ENCODE assay signal across 12 mouse cellular contexts in genomic region chr14:54180754-54181153, GRCm38 (mm10).
A peak's percentile ranks its signal among the peaks of the same experiment; 100 is the strongest.
DNase-seq lines count a peak whose midpoint lies in the region; ATAC-seq lines count a peak whose summit lies in the region.
"Had no signal": no experiment of that assay in that cellular context is flagged by ENCODE, and none has a peak within 500 bp of the region (broad histone marks: within the 10 kb centered on the region; RNA-seq: fewer than 3 reads in every experiment).

No protein-coding gene starts in this region.

- H3K4me3 ChIP-seq in heart, embryonic 13.5 days = no peak overlapping the region
- no peak overlapping the region for H3K4me3 ChIP-seq in lung, embryonic 15.5 days
- no peak overlapping the region for H3K4me3 ChIP-seq in heart, embryonic 14.5 days (ENCODE audit: control insufficient read depth in 1 of 2, insufficient read depth in 1 of 2, low read depth in 1 of 2, low read length in 2 of 2)

- peaks cover 52% of the 10 kb centered on the region for H3K4me1 ChIP-seq in heart, embryonic 13.5 days
- peaks cover 51% of the 10 kb centered on the region for H3K4me1 ChIP-seq in lung, embryonic 15.5 days
- peaks cover 13 to 37% of the 10 kb centered on the region in 2 experiments for H3K4me1 ChIP-seq in heart, embryonic 14.5 days (ENCODE audit: control insufficient read depth in 2 of 2, insufficient read depth in 2 of 2, low read length in 2 of 2)

- DNase-seq in heart, adult 8-10 months (ENCODE audit: low spot score) = no peak
- no peak for DNase-seq in lung, postnatal 36 days
- DNase-seq in heart, postnatal 4 days = peak; percentile 43
- DNase-seq in urinary bladder, adult 18-20 months (ENCODE audit: low spot score in 2 of 2) = no peak
- DNase-seq: adrenal gland, postnatal 10 days; layer of hippocampus, postnatal 36 days; spleen, adult 18-20 months; thymus, postnatal 14 days had no signal

- no peak overlapping the region for H3K4me2 ChIP-seq in heart, embryonic 13.5 days
- H3K4me2 ChIP-seq in lung, embryonic 15.5 days = no peak overlapping the region
- no peak overlapping the region for H3K4me2 ChIP-seq in heart, embryonic 14.5 days (ENCODE audit: low read length)

- WGBS in heart, embryonic 13.5 days = 73% methylated on average over 3 of the region's 3 CpGs
- 59% methylated on average over 3 of the region's 3 CpGs for WGBS in lung, embryonic 15.5 days
- WGBS in heart, embryonic 14.5 days = 73% methylated on average over 3 of the region's 3 CpGs

- no peaks in the 10 kb centered on the region for H3K36me3 ChIP-seq in heart, embryonic 13.5 days
- no peaks in the 10 kb centered on the region for H3K36me3 ChIP-seq in lung, embryonic 15.5 days
- H3K36me3 ChIP-seq in heart, embryonic 14.5 days (ENCODE audit: control insufficient read depth, insufficient read depth, low read length) = no peaks in the 10 kb centered on the region

- H3K27ac ChIP-seq in heart, embryonic 13.5 days (replicated peaks) = peak overlapping the region; percentile 40
- H3K27ac ChIP-seq in lung, embryonic 15.5 days = peak overlapping the region; percentile 34
- peak overlapping the region; percentile 21 to 49; a peak in 2 of 4 replicates for H3K27ac ChIP-seq in heart, embryonic 14.5 days (replicated peaks in 1 of 2; ENCODE audit: control insufficient read depth in 1 of 2, insufficient read depth in 1 of 2, low read depth in 2 of 2, low read length in 2 of 2)

- H3K27me3 ChIP-seq in heart, embryonic 13.5 days (replicated peaks) = no peaks in the 10 kb centered on the region
- no peaks in the 10 kb centered on the region for H3K27me3 ChIP-seq in lung, embryonic 15.5 days
- H3K27me3 ChIP-seq in heart, embryonic 14.5 days (ENCODE audit: control insufficient read depth, insufficient read depth, low read length) = no peaks in the 10 kb centered on the region
- H3K27me3 ChIP-seq: Patski had no signal

- no peaks in the 10 kb centered on the region for H3K9me3 ChIP-seq in heart, embryonic 13.5 days
- H3K9me3 ChIP-seq in lung, embryonic 15.5 days = no peaks in the 10 kb centered on the region
- no peaks in the 10 kb centered on the region for H3K9me3 ChIP-seq in heart, embryonic 14.5 days (ENCODE audit: control insufficient read depth, low read length)

- H3K9ac ChIP-seq in heart, embryonic 13.5 days = no peak overlapping the region
- H3K9ac ChIP-seq in lung, embryonic 15.5 days = no peak overlapping the region
- H3K9ac ChIP-seq in heart, embryonic 14.5 days (ENCODE audit: low read length) = no peak overlapping the region

- no peak for ATAC-seq in heart, embryonic 13.5 days (ENCODE audit: extremely low read depth, insufficient number of reproducible peaks, low FRiP score, low TSS enrichment)
- ATAC-seq in lung, embryonic 15.5 days (ENCODE audit: borderline replicate concordance, extremely low read depth, low FRiP score, low TSS enrichment) = no peak
- no peak for ATAC-seq in heart, embryonic 14.5 days (ENCODE audit: insufficient number of reproducible peaks, insufficient read depth, low FRiP score, low read depth)
- ATAC-seq: Patski had no signal
